Mouse (Mus musculus) embryo, embryonic 10 days (tissue): ENCODE results near the gene Gm10272.
A peak's percentile ranks its signal among the peaks of the same experiment; 100 is the strongest.
"Not testable (repeated sequence)": the region's sequence is repeated elsewhere in the genome, so short reads cannot be mapped to it uniquely, and the experiment has no call there.

Experiments
- DNase-seq: peaks from one replicate; pipeline ENCODE4 v3.0.0-alpha.2; 2015; ENCODE audit warnings: low spot score

The Gm10272 gene

GRCm38 (mm10) chr10:77706326-77706725, at the start of gene Gm10272:
Gene Gm10272 (plus strand): TSS chr10:77706626.
- DNase-seq, result no peak

GRCm38 (mm10) chr10:77658286-77658994, 48.0 kb upstream of the Gm10272 start:
- no peak for DNase-seq

DNA sequence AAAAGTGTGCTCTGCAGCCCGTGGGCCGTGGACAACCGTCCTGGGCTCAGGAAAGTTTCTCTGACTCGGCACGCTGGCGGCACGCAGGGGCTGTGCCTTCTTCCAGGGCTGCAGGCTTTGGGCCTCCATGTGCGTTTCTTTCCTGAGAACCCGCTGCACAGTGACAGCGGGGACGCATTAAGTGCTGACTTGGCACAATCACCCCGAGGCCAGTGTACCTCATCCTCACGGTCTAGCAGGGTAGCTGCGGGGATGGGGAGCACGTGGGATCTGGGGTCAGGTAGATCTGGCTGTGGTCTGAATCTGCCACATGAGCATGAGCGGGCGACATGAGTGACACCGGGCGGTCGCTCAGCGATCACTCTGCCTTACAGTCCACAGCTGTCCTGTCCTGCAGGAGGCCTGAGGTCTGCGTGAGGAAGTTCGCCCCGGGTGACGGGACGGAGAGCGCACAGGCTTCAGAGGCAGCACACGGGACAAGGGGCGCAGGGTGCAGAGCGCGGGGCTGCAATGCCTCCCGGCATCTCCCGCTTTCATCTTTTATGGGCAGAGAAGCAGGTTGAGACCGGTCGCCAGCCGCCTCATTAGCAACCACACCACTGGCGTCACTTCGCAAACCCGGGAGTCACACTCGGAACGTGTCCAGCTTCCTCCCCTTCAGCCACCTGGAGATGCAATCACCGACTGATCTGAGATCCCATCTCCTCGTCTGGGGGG, 42.3 kb upstream of the Gm10272 start:
- no peak for DNase-seq

- no peak for DNase-seq
Measured at GRCm38 (mm10) chr10:77666342-77666741, 40.1 kb upstream of the Gm10272 start.

DNA sequence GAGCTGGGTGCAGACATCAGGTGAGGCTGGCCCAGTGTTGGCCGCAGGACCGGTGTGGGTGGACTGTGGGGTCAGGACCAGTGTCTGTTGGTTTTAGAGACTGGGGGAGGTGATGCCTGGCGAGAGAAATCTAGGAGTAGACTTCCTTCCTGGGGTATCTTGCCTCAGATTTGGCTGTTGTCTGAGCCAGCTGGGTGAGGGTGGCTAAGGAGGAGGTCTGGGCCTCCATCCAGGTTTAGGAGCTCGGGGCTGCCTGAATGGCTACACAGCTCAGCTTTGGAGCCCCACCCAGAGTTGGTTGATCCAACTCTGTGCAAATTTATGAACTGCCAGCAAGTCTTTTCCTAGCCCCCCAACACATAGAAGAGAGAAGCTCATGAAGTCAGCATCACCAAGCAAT, 39.0 kb upstream of the Gm10272 start:
- DNase-seq, result no peak

DNA sequence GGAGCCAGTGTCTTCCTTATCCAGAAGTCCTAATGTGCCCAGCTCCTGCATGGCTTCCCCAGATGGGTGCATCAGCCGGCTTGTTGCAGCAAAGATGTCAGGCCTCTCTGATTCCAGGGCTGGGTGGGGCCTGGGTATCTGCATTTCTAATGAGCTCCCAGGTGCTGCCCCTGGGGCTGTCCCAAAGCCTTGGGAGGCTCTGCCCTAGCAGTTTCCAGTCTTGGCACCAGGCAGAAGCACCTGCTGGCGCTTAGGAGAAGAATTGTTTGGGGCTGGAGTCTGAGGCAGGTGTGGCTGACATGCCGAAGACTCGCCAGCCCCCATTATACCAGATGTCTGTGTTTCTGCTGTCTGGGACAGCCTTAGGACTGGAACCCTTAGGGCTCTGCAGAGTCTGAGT, 35.7 kb upstream of the Gm10272 start:
- no peak for DNase-seq

GRCm38 (mm10) chr10:77671519-77671918, 34.9 kb upstream of the Gm10272 start:
- DNase-seq, result no peak

- DNase-seq, result no peak
Measured at GRCm38 (mm10) chr10:77673765-77674164, 32.7 kb upstream of the Gm10272 start.

DNA sequence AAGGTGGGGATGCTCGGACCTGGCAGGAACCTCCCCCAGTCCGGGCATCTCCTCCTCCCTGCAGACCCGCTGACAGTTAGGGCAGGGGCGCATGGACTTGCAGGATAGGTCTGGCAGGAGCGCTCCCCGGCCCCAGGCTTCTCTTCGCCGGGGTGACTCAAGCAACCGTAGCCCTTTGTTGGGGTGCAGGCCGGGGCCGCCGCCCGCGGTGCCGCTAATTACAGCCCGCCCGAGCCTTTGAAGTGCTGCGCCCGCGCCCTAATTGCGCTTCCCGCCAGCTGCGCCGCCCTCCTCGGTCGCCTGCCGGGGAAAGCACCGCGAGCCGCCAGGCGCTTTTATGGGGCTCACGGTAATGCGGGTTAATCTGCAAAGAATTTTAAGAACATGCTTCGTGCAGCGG, 28.9 kb upstream of the Gm10272 start:
- no peak for DNase-seq

DNA sequence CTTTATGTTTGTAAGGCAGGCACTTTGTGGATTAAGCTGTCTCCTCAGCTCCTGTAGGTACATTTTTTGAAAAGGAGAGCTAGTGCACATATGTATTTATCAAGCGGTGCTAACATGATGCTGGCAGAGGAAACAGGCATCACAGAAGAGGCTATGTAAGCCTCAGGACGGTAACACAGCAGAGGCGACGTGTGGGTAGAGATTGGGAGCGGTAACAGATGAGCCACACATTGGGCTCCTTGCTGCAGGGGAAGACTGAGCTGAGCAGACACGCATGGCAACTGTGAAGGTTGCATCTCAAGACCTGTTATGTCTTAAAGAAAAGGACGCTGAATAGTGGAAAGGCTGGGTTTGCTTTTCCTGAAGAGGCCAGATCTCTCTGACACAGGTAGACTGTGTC, 23.4 kb upstream of the Gm10272 start:
- no peak for DNase-seq

DNA sequence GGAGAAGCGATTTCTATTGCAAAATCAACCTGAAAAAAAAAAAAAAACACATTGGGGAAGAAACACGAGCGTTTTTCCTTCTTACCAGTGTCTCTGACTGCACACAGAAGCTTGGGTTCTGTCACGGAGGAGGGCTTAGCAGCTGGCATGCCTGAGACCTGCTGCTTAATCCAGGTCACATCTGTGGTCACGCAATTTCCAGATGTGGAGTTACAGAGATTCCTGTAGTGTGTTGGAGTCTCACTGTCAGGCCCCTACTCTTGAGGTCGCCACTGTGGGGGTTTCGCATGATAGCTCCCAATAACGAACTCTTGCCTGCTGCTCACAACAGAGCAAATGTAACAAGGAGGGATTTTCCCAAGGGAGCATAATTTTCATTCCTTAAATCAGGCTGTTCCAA, 22.2 kb upstream of the Gm10272 start:
- DNase-seq, result peak; percentile 36

DNA sequence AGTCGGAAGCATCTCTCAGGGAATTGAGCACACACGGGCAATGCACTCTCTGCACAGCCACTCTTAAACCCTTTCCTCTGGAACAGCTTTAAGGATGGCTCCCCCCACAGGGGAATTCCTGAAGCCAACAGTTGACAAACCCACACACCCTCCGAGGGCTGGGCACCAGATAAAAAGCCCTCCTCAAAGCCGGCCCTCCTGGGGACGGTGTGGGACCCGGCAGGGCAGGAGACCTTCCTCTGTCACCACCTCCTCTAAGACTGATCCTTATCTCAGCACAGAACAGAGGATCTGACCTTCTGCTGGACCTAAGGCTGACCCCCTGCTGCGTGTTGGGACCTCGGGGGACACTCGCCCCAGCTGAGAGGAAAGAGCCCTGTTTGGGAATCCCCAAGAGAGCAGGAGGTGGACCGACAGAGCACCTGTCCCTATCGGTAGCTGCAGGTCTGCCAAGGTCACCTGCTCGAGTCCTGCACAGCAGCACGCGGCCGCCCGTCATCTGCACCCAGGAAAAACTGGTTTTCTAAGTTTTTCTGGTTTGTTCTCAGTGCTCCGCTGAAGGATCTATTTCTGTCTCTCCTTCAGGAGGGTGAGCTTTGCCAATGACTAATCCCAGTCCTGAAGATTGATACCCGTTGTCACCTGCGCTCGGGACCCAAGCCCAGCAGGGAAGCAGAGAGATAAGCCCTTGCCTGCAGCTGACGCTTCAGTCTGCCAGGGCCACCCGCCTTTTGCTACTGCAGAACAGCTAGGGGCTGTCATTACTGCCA, 20.3 kb upstream of the Gm10272 start, which contains the start of gene Tspear:
Gene Tspear (plus strand): TSS at position 675 of the 770 bp plus-strand sequence.
- DNase-seq, result no peak

DNA sequence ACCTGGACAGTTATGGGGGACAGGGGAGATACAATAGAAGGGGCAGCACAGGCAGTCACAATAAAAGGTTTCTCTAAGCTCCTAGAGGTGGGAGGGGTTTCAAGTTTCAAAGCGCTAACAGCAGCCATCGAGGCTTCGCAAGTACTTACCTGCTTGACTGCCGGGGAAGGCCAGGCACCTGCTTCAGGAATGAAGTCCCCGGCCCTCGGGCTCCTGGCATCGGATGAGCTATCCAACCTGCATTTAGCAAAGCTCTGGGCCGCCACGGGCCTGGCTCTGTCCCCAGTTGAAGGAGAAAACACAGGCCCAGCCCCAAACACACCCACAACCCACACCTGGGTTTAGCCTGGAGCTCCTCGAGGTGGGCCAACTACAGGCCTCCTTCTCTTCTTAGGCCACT, 19.4 kb upstream of the Gm10272 start:
- no peak for DNase-seq

DNA sequence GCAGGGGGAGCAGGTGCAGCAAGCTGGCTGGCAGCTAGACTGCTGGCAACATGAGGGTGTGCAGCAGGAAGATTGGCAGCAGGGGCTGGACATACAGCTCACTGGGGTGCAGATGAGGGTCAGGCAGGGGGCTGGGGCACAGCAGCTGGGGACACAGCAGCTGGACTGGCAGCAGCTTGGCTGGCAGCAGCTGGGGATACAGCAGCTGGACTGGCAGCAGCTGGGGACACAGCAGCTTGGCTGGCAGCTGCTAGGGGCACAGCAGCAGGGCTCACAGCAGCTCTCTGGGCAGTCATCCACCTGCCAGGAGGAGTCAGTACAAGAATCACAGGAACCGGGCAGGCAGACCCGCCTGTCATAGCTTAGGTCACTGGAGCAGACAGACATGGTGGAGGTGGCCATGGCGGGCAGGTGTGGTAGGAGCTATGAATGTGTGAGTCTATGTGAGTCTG, 16.0 kb upstream of the Gm10272 start, which contains the start of gene Gm19402:
Gene Gm19402 (minus strand): TSS at position 402 of the 452 bp plus-strand sequence.
- DNase-seq, result not testable (repeated sequence)

DNA sequence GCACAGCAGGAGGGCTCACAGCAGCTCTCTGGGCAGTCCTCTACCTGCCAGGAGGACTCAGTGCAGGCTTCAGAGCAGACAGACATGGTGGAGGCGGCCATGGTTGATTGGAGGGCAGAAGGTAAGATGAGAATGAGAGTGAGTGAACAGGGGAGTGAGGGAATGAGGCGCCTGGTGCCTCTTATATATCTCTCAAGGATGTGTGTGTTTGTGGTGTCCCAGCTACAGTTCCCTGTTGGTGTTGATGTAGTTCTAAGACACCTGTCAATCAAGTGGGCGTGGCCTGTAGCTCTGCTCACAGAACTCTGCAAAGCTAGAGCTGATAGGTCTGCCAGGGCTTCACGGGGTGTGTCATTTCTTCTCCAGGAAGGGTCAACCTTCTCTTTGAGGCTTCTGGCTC, 9.3 kb upstream of the Gm10272 start, which contains the start of gene Gm9508:
Gene Gm9508 (minus strand): TSS at position 101 of the 400 bp plus-strand sequence.
- no peak for DNase-seq

DNA sequence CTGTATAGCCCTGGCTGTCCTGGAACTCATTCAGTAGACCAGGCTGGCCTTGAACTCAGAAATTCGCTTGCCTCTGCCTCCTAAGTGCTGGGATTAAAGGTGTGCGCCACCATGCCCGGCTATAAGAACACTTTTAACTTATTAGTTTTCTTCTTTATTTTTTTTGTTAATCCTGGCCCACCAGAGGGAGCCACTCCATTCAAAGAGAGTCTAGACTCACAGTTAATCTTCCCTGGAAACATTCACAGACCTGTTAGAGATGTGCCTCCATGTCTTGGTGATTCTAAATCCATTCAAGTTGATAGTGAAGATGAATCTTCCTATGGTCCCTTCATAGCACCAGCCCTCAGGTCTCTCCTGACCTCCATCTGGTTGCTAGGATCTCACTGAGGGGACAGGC, 3.4 kb downstream of the Gm10272 start:
- no peak for DNase-seq

DNA sequence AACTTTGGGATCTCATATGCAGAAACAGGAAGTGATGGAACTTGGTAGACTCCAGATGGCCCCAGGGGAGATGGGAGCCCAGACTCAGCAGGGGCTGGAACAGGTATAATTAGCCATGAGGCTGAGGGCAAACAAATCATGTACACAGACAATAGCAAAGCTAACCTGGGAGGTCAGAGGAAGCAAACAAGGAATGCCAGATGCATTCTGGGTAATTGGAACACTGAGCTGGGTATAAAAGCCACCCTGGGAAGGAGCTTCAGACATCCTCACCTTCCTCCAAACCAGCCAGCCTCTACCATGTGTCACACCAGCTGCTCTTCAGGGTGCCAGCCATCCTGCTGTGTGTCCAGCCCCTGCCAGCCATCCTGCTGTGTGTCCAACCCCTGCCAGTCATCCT, 4.7 kb downstream of the Gm10272 start, which contains the start of gene Gm10024:
Gene Gm10024 (plus strand): TSS at position 301 of the 400 bp plus-strand sequence.
- DNase-seq, result not testable (repeated sequence)

- DNase-seq, result no peak
Measured at GRCm38 (mm10) chr10:77713734-77714133, 7.3 kb downstream of the Gm10272 start.

DNA sequence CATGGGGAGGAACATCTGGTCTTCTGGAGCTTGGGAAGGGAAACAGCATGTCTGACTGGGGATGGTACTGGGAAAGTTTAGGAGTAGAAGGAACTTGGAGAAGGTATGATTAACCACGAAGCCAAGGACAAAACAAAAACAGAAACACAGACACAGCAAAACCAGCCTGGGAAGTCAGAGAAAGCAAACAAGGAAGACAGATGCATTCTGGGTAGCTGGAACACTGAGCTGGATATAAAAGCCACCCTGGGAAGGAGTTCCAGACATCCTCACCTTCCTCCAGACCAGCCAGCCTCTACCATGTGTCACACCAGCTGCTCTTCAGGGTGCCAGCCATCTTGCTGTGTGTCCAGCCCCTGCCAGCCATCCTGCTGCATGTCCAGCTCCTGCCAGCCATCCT, 9.1 kb downstream of the Gm10272 start, which contains the start of gene Gm10142:
Gene Gm10142 (plus strand): TSS at position 301 of the 400 bp plus-strand sequence.
- no peak for DNase-seq

DNA sequence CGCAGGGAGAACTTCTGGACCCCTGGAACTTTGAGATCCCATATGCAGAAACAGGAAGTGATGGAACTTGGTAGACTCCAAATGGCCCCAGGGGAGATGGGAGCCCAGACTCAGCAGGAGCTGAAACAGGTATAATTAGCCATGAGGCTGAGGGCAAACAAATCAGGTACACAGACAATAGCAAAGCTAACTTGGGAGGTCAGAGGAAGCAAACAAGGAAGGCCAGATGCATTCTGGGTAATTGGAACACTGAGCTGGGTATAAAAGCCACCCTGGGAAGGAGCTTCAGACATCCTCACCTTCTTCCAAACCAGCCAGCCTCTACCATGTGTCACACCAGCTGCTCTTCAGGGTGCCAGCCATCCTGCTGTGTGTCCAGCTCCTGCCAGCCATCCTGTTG, 13.9 kb downstream of the Gm10272 start, which contains the start of gene Krtap12-1:
Gene Krtap12-1 (plus strand): TSS at position 301 of the 400 bp plus-strand sequence.
- not testable (repeated sequence) for DNase-seq

DNA sequence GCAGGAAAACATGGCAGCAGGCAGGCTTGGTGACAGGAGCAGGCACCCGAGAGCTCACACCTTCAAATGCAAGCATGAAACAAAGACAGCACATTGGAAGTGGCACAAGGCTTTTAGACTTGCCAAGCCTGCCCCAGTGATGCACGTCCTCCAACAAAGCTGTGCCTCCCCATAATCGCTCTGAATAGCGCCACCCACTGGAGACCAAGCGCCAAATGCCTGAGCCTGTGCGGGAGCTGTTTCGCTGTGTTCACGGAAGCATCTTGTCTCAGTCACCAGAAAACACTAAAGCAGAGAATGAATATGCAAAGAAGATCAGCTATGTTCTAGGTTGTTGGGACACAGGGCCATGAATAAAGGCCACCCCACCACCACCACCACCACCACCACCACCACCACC, 18.4 kb downstream of the Gm10272 start:
- peak; percentile 12 for DNase-seq

DNA sequence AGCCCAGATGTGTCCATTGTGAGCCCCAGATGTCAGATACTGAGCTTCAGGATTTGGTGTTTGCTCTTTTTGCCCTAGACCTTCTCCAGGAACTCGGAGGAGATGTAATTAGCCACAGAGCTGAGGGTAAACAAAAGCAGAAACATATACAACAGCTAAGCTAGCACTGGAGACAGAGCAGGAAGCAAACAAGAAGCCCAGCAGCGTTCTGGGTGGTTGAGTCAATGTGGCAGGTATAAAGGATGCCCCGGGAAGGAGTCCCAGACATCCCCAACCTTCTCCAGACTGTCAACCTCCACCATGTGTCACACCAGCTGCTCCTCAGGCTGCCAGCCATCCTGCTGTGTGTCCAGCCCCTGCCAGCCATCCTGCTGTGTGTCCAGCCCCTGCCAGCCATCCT, 19.8 kb downstream of the Gm10272 start, which contains the start of gene Gm10100:
Gene Gm10100 (plus strand): TSS at position 301 of the 400 bp plus-strand sequence.
- DNase-seq, result no peak
